Mouse (Mus musculus) myocyte (in vitro differentiated cells): ENCODE results near the gene Cyp26a1. TPM values are rescaled to one million over a fixed set of nuclear protein-coding genes. Genes with fewer than 3 reads are reported as not detected.

Experiments used
- H3K27me3 ChIP-seq: one replicate; pipeline ENCODE4 v1.6.1; 2011; ENCODE audit not compliant: control insufficient read depth, insufficient read depth, insufficient read length
- H3K36me3 ChIP-seq: one replicate; pipeline ENCODE4 v1.6.1; 2011; ENCODE audit not compliant: control insufficient read depth, insufficient read depth
- H3K4me2 ChIP-seq: one replicate; pipeline ENCODE4 v1.6.1; 2011; ENCODE audit warnings: low read depth, control low read depth
- H3K4me3 ChIP-seq: one replicate; pipeline ENCODE4 v1.5.1; 2011; ENCODE audit warnings: mild to moderate bottlenecking, control low read depth, moderate library complexity
- H3K79me2 ChIP-seq: one replicate; pipeline ENCODE4 v1.6.1; 2011; ENCODE audit not compliant: control insufficient read depth, insufficient read depth
- H3ac ChIP-seq: one replicate; pipeline ENCODE4 v1.6.1; 2011; ENCODE audit not compliant: control insufficient read depth, insufficient read length
- CEBPB ChIP-seq: IDR thresholded peaks from 2 replicates; pipeline ENCODE4 v1.6.1; 2011; ENCODE audit warnings: mild to moderate bottlenecking, moderate library complexity; ENCODE audit not compliant: poor library complexity, insufficient read depth, severe bottlenecking
- E2F4 ChIP-seq: IDR thresholded peaks from one replicate; pipeline ENCODE4 v1.6.1; 2011; ENCODE audit warnings: mild to moderate bottlenecking, control low read depth, moderate library complexity; ENCODE audit not compliant: insufficient read depth
- MAX ChIP-seq: IDR thresholded peaks from one replicate; pipeline ENCODE4 v1.6.1; 2011; ENCODE audit warnings: low read depth, mild to moderate bottlenecking, control low read depth
- MYOD1 ChIP-seq, 3 experiments: IDR thresholded peaks; one replicate each; pipeline ENCODE4 v1.6.1; 2011; ENCODE audit warnings: control low read depth in 2 of 3, low read depth in 2 of 3, mild to moderate bottlenecking in 2 of 3, moderate library complexity in 1 of 3; ENCODE audit not compliant: insufficient read length in 2 of 3, control insufficient read depth in 1 of 3
- MYOG ChIP-seq, 3 experiments: IDR thresholded peaks; one replicate each; pipeline ENCODE4 v1.6.1; 2011; ENCODE audit warnings: control low read depth in 2 of 3, low read depth in 2 of 3, mild to moderate bottlenecking in 2 of 3; ENCODE audit not compliant: insufficient read length in 2 of 3, control insufficient read depth in 1 of 3, insufficient read depth in 1 of 3
- POLR2A ChIP-seq: IDR thresholded peaks from one replicate; pipeline ENCODE4 v1.6.1; 2011; ENCODE audit warnings: low read depth, mild to moderate bottlenecking, control low read depth, moderate library complexity; ENCODE audit not compliant: insufficient read length
- POLR2AphosphoS2 ChIP-seq: IDR thresholded peaks from one replicate; pipeline ENCODE4 v1.6.1; 2011; ENCODE audit warnings: low read depth, control low read depth; ENCODE audit not compliant: insufficient read length
- REST ChIP-seq: IDR thresholded peaks from one replicate; pipeline ENCODE4 v1.6.1; 2011; ENCODE audit warnings: mild to moderate bottlenecking, control low read depth, moderate library complexity; ENCODE audit not compliant: insufficient read depth, insufficient read length
- SRF ChIP-seq: IDR thresholded peaks from one replicate; pipeline ENCODE4 v1.6.1; 2011; ENCODE audit warnings: low read depth; ENCODE audit not compliant: control insufficient read depth, insufficient read length
- TCF12 ChIP-seq: IDR thresholded peaks from one replicate; pipeline ENCODE4 v1.6.1; 2011; ENCODE audit warnings: mild to moderate bottlenecking, control low read depth; ENCODE audit not compliant: poor library complexity, insufficient read depth, severe bottlenecking
- TCF3 ChIP-seq: IDR thresholded peaks from one replicate; pipeline ENCODE4 v1.6.1; 2011; ENCODE audit warnings: low read depth, control low read depth; ENCODE audit not compliant: insufficient read length
- USF1 ChIP-seq: IDR thresholded peaks from one replicate; pipeline ENCODE4 v1.6.1; 2011; ENCODE audit warnings: low read depth, mild to moderate bottlenecking, control low read depth, moderate library complexity
- polyA plus RNA-seq: library from polyadenylated mRNA; unstranded; fragments of >200 nt; fragmentation: generic; extraction: Trizol; gene quantifications from one replicate; pipeline ENCODE4 v1.2.1, GENCODE M21; 2012; ENCODE audit warnings: missing spikeins

The Cyp26a1 gene
- polyA plus RNA-seq, 1 experiment: 0.35 TPM

DNA sequence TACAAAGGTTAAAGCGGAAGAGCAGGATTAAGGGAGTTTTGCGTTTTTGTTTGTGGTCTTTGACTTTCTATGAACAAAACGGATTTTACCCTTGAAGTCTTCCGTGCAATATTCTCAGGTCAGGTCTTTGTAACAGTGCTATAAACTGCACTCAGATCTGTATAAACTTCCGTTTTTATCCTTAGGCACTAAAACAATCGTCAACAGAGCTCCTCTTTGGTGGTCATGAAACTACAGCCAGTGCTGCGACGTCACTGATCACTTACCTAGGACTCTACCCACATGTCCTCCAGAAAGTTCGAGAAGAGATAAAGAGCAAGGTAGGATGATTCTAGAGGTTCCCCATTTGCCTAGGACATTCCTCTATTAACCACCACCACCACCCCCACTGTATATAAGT is 2.1 kb downstream of the Cyp26a1 start:
- H3K79me2 ChIP-seq: no peaks in the 10 kb centered on the region
- TF ChIP-seq TCF3 (no peak), REST (no peak), POLR2A (no peak), POLR2AphosphoS2 (no peak), MAX (no peak), MYOD1 (IDR thresholded peaks at IDR 0.05; ENCODE audit: control insufficient read depth in 1 of 3, insufficient read length in 2 of 3, low read depth in 2 of 3) (no peak), USF1 (no peak), MYOG (IDR thresholded peaks at IDR 0.05; ENCODE audit: control insufficient read depth in 1 of 3, insufficient read depth in 1 of 3, insufficient read length in 2 of 3, low read depth in 2 of 3) (no peak), E2F4 (no peak), TCF12 (no peak), CEBPB (no peak), SRF (no peak)
- peaks cover 15% of the 10 kb centered on the region for H3K27me3 ChIP-seq
- H3K36me3 ChIP-seq: no peaks in the 10 kb centered on the region
- no peak overlapping the region for H3K4me3 ChIP-seq
- H3K4me2 ChIP-seq: no peak overlapping the region
- H3ac ChIP-seq: no peak overlapping the region

GRCm38 (mm10) chr19:37702377-37703076 is 4.9 kb downstream of the Cyp26a1 start:
- no peaks in the 10 kb centered on the region for H3K36me3 ChIP-seq
- TF ChIP-seq E2F4 (no peak), POLR2AphosphoS2 (no peak), USF1 (no peak), MYOG (IDR thresholded peaks at IDR 0.05; ENCODE audit: control insufficient read depth in 1 of 3, insufficient read depth in 1 of 3, insufficient read length in 2 of 3, low read depth in 2 of 3) (no peak), MAX (no peak), SRF (no peak)
- no peak overlapping the region for H3ac ChIP-seq
- H3K4me2 ChIP-seq: no peak overlapping the region
- no peaks in the 10 kb centered on the region for H3K79me2 ChIP-seq
- H3K27me3 ChIP-seq: peaks cover 14% of the 10 kb centered on the region
- no peak overlapping the region for H3K4me3 ChIP-seq

GRCm38 (mm10) chr19:37703902-37704509 is 6.4 kb downstream of the Cyp26a1 start:
- Histone ChIP-seq H3K27me3 (peaks cover under 1% of the 10 kb centered on the region), H3K4me2 (no peak overlapping the region), H3K36me3 (no peaks in the 10 kb centered on the region), H3ac (no peak overlapping the region), H3K4me3 (no peak overlapping the region), H3K79me2 (no peaks in the 10 kb centered on the region)
- TF ChIP-seq POLR2A: no peak
- TF ChIP-seq MAX: no peak
- no peak for TF ChIP-seq CEBPB
- TF ChIP-seq E2F4: no peak
- no peak for TF ChIP-seq MYOG (IDR thresholded peaks at IDR 0.05; ENCODE audit: control insufficient read depth in 1 of 3, insufficient read depth in 1 of 3, insufficient read length in 2 of 3, low read depth in 2 of 3)
- TF ChIP-seq TCF3: no peak
- no peak for TF ChIP-seq USF1
- no peak for TF ChIP-seq TCF12
- no peak for TF ChIP-seq POLR2AphosphoS2
- no peak for TF ChIP-seq MYOD1 (IDR thresholded peaks at IDR 0.05; ENCODE audit: control insufficient read depth in 1 of 3, insufficient read length in 2 of 3, low read depth in 2 of 3)
- no peak for TF ChIP-seq SRF
- no peak for TF ChIP-seq REST

- TF ChIP-seq TCF3 (no peak), MYOD1 (IDR thresholded peaks at IDR 0.05; ENCODE audit: control insufficient read depth in 1 of 3, insufficient read length in 2 of 3, low read depth in 2 of 3) (no peak), SRF (no peak), E2F4 (no peak), TCF12 (no peak), CEBPB (no peak)
- H3K4me3 ChIP-seq: no peak overlapping the region
- H3K36me3 ChIP-seq: no peaks in the 10 kb centered on the region
- H3K79me2 ChIP-seq: no peaks in the 10 kb centered on the region
- H3ac ChIP-seq: no peak overlapping the region
- no peak overlapping the region for H3K4me2 ChIP-seq
- no peaks in the 10 kb centered on the region for H3K27me3 ChIP-seq
These were observed 8.1 kb downstream of the Cyp26a1 start for GRCm38 (mm10) chr19:37705722-37706121.

DNA sequence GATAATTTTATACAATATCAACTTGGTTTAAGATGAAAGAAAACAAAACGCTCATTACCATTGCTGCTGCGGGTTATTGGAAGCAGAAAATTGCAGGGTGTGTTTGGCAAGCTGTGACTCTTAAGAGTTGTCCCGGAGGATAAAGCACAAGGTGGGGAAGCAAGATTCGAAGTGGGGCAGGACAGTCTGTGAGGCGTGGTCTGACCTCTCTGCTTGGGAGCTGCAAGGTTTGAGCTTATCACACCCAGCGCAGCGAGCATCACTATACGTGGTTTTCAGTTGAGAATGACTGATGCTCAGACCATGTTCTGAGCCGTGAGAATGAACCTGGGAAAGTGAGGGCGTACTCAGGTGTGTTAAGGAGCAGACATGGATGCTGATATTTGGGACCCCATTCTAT is 17.1 kb downstream of the Cyp26a1 start:
- H3K79me2 ChIP-seq: no peaks in the 10 kb centered on the region
- H3ac ChIP-seq: no peak overlapping the region
- H3K4me2 ChIP-seq: no peak overlapping the region
- TF ChIP-seq MYOD1 (IDR thresholded peaks at IDR 0.05; ENCODE audit: control insufficient read depth in 1 of 3, insufficient read length in 2 of 3, low read depth in 2 of 3) (no peak), REST (no peak), USF1 (no peak), TCF12 (no peak), MAX (no peak), SRF (no peak)
- no peaks in the 10 kb centered on the region for H3K27me3 ChIP-seq
- no peaks in the 10 kb centered on the region for H3K36me3 ChIP-seq
- H3K4me3 ChIP-seq: no peak overlapping the region
